Mouse (Mus musculus) olfactory bulb, adult 2 months (tissue): ENCODE measurements at regions not wholly inside any gene's neighbourhood (a gene's known extent, or its start where the extent isn't known, plus 50 kb on each side); places are given as distances from the start of the nearest gene placed in this dataset.

Experiments used
- CTCF ChIP-seq: fragments of 200-500 bp; IDR thresholded peaks from 2 replicates; pipeline ENCODE4 v1.5.1; 2012; ENCODE audit warnings: low read depth, mild to moderate bottlenecking, low read length, moderate library complexity; ENCODE audit not compliant: insufficient read depth
- POLR2A ChIP-seq: fragments of 200-500 bp; IDR thresholded peaks from 2 replicates; pipeline ENCODE4 v1.6.1; 2012; ENCODE audit warnings: mild to moderate bottlenecking, low read depth, low read length, moderate library complexity; ENCODE audit not compliant: insufficient read depth

DNA sequence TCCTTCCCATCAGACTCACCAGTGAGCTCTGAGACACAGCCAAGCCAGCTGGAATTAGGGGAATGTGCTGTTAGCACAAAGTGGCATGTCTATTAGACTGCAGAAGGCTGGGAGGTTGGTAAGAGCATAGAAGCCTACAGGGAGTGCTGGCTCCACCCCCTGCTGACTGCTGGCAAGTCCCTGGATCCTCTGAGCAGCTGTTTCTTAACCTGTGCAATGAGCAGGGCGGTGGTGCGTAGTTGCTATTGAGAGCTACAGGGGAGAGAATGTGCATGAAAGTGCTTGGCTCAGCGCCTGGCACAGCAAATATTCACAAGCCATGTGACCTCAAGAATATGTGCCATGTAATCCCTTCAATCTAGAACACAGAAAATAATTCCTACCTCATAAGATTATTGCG, 173.5 kb upstream of the Cdyl start:
- TF ChIP-seq POLR2A (no peak), CTCF (no peak)
